Mouse (Mus musculus) lung, adult 2 months (tissue): ENCODE data around the gene Atp6v1b1.

Experiments
- CTCF ChIP-seq: fragments of 200-500 bp; IDR thresholded peaks from 2 replicates; pipeline ENCODE4 v1.5.1; 2011; ENCODE audit warnings: mild to moderate bottlenecking, low read length, control low read depth; ENCODE audit not compliant: insufficient read depth
- POLR2A ChIP-seq: fragments of 200-500 bp; IDR thresholded peaks from 2 replicates; pipeline ENCODE4 v1.6.1; 2011; ENCODE audit warnings: low read depth, mild to moderate bottlenecking, control low read depth, low read length, borderline replicate concordance; ENCODE audit errors: extremely low read depth

DNA sequence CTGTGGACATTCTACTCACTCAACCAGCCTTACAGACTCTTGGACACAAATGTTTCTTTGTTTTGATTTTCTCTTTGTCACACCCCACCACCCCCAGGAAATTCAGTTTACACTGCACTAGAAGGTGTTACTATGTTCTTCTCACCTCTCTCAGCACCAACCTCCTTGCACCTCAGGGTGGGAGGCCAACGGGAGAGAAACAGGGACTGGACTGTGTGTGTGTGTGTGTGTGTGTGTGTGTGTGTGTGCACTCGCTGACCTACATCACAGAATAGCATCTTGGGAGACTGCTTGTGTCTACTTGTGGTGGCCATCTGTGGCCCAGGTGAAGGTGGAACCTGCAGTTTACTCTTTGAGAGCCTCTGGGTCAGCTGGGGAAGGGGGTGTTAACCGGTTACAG is 43.6 kb downstream of the Atp6v1b1 start:
- TF ChIP-seq CTCF (no peak), POLR2A (no peak)
